Mouse (Mus musculus): ENCODE data around the gene Swap70. TPM values are rescaled to one million over a fixed set of nuclear protein-coding genes. Genes with fewer than 3 reads are reported as not detected.
A peak's percentile ranks its signal among the peaks of the same experiment; 100 is the strongest.

Gene Swap70
- polyA plus RNA-seq, 1 experiment, result 9.7 TPM

DNA sequence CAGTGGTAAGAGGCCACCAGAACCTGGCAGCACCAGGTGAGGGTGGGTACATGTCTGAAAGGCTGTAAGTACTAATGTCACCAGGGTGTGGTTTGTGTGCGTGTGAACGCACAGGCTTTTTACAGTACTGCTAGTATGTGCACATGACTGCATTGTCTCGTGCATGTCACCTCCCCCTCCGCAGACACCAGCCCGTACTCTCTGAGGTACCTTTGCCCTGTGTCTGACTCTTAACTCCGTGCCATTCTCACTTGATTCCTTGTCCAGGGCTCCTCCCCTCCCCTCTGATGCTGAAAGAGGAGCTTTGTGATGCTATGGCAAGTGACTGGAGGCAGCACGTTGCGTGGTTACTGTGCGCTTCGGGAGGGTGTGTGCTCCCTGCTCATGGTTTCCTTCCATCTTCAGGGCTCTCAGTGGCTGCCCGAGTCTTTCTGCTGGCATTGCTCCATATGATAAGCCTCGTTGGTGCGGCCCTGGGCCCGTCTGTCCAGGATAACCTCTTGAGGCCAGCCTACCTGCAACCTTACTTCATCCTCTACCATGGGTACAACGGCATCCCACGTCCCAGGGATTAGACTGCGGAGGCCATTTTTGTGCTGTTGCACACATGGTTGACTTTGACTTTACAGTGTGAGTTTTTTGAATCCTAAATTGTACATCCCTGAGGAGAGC, 77.4 kb downstream of the Swap70 start:
- WGBS, result 58% methylated on average over 17 of the region's 17 CpGs
- Histone ChIP-seq H3K27me3 (ENCODE audit: control insufficient read depth, insufficient read depth, low read length) (no peaks in the 10 kb centered on the region), H3K36me3 (ENCODE audit: control insufficient read depth, insufficient read depth, low read length) (no peaks in the 10 kb centered on the region), H3K4me3 (ENCODE audit: low read depth, low read length) (no peak overlapping the region), H3K4me1 (ENCODE audit: control insufficient read depth, insufficient read depth, insufficient read length, low read length) (peaks cover 33% of the 10 kb centered on the region), H3K27ac (ENCODE audit: insufficient read depth, low read depth, low read length) (peak overlapping the region; percentile 38; the same call in 1 of the 2 replicates)
- TF ChIP-seq POLR2A (IDR thresholded peaks at IDR 0.05; ENCODE audit: low read depth, low read length) (no peak), CTCF (IDR thresholded peaks at IDR 0.05; ENCODE audit: extremely low read depth, insufficient read length, insufficient replicate concordance, low read depth, low read length) (no peak)

DNA sequence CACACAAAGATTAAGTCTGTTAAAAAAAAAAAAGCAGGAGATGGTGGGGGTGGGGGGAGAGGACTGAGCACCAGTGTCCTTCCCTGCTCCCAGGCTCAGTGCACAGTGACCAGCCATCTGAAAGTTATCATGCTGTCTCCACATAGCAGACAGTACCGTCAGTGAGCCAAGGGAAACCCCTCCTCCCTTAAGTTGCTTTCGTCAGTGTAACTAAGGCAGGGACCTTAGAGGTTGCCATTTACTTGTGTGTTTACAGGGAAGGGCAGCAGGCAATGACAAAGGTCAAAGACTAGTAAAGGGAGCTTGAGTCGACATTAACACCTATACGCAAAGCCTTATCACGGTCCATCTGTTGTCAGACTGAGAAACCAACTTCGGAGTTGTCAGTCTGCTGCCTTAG, 81.4 kb downstream of the Swap70 start:
- peaks cover 36% of the 10 kb centered on the region for H3K4me1 ChIP-seq (ENCODE audit: control insufficient read depth, insufficient read depth, insufficient read length, low read length)
- TF ChIP-seq CTCF (IDR thresholded peaks at IDR 0.05; ENCODE audit: extremely low read depth, insufficient read length, insufficient replicate concordance, low read depth, low read length), result no peak
- TF ChIP-seq POLR2A (IDR thresholded peaks at IDR 0.05; ENCODE audit: low read depth, low read length), result no peak

DNA sequence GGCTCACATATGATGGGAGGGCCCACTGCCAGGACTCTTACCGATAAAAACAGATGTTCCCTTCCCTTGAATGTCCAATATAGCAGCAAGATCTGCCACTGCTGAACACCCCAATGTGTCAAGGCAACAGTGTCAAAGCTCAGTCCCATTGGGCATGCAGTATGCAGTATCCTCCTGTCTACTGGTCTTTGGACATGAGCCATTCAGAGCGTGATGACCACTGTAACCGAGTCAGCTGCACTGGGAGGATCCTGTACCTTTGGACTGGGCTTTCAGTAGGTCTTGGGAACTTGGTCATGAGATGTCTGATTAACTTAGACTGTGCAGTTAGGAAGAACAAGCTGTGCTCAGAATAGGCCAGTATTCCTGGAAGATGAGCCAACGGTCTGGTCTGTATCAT, 84.0 kb downstream of the Swap70 start:
- TF ChIP-seq CTCF (IDR thresholded peaks at IDR 0.05; ENCODE audit: extremely low read depth, insufficient read length, insufficient replicate concordance, low read depth, low read length) (no peak), POLR2A (IDR thresholded peaks at IDR 0.05; ENCODE audit: low read depth, low read length) (no peak)
- 75% methylated on average over 4 of the region's 4 CpGs for WGBS
- Histone ChIP-seq H3K27me3 (ENCODE audit: control insufficient read depth, insufficient read depth, low read length) (no peaks in the 10 kb centered on the region), H3K27ac (ENCODE audit: insufficient read depth, low read depth, low read length) (peak overlapping the region; percentile 47), H3K36me3 (ENCODE audit: control insufficient read depth, insufficient read depth, low read length) (peaks cover 8% of the 10 kb centered on the region; the same call in 1 of the 2 replicates), H3K4me1 (ENCODE audit: control insufficient read depth, insufficient read depth, insufficient read length, low read length) (peaks cover 25% of the 10 kb centered on the region; the same call in 1 of the 2 replicates), H3K4me3 (ENCODE audit: low read depth, low read length) (no peak overlapping the region)

More for the DNA sequence above, 81.4 kb downstream of the Swap70 start:
- Histone ChIP-seq H3K36me3 (ENCODE audit: control insufficient read depth, insufficient read depth, low read length) (no peaks in the 10 kb centered on the region), H3K27ac (ENCODE audit: insufficient read depth, low read depth, low read length) (peak overlapping the region; percentile 51; the same call in 1 of the 2 replicates), H3K27me3 (ENCODE audit: control insufficient read depth, insufficient read depth, low read length) (no peaks in the 10 kb centered on the region), H3K4me3 (ENCODE audit: low read depth, low read length) (no peak overlapping the region)
- 39% methylated on average over 6 of the region's 6 CpGs for WGBS

DNA sequence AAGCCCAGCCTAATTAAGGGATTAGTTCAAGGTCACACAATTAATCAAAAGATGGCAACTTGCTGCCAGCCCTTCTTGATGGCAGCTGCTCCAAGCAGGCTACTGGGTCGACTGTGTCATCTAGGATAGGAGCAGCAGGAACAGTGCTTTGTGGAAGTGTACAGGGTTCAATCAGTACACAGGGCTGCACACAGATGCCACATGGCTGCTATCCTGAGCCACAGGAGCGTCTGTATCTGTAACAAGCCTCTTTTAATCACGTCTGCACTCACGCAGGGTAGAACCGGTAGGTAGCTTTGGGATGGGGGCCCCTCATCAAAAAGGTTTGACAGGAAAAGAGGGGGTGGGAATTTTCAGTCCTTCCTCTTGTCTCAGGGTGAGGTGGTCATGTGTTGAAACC, 84.8 kb downstream of the Swap70 start:
- Histone ChIP-seq H3K4me3 (ENCODE audit: low read depth, low read length) (no peak overlapping the region), H3K27me3 (ENCODE audit: control insufficient read depth, insufficient read depth, low read length) (no peaks in the 10 kb centered on the region), H3K27ac (ENCODE audit: insufficient read depth, low read depth, low read length) (peak overlapping the region; percentile 27), H3K4me1 (ENCODE audit: control insufficient read depth, insufficient read depth, insufficient read length, low read length) (peaks cover 25% of the 10 kb centered on the region; the same call in 1 of the 2 replicates), H3K36me3 (ENCODE audit: control insufficient read depth, insufficient read depth, low read length) (peaks cover 10% of the 10 kb centered on the region; the same call in 1 of the 2 replicates)
- no peak for TF ChIP-seq CTCF (IDR thresholded peaks at IDR 0.05; ENCODE audit: extremely low read depth, insufficient read length, insufficient replicate concordance, low read depth, low read length)
- 74% methylated on average over 5 of the region's 5 CpGs for WGBS

DNA sequence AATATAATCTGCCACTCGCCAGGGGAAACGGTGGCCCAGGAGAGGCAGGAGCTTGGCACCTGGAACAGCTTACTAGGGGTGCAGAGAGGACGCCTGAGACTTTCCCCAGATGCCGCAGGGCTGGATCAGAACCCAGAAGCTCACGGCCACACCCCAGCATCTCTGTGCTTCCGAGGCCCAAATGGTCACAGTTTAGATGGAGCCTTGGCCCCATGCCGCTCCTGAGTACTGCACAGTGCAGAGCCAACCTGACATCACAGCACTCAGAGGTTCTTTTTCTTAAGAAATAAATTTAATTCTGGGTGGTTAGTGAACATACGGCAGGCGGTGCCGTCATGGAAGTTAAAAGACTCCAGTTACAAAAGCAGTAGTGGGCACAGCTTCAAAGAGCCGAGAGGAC, 86.2 kb downstream of the Swap70 start:
- no peaks in the 10 kb centered on the region for H3K27me3 ChIP-seq (ENCODE audit: control insufficient read depth, insufficient read depth, low read length)
- WGBS, result 89% methylated on average over 11 of the region's 11 CpGs
- TF ChIP-seq CTCF (IDR thresholded peaks at IDR 0.05; ENCODE audit: extremely low read depth, insufficient read length, insufficient replicate concordance, low read depth, low read length), result no peak
- TF ChIP-seq POLR2A (IDR thresholded peaks at IDR 0.05; ENCODE audit: low read depth, low read length), result no peak
- H3K36me3 ChIP-seq (ENCODE audit: control insufficient read depth, insufficient read depth, low read length), result peaks cover 24% of the 10 kb centered on the region
- no peak overlapping the region for H3K27ac ChIP-seq (ENCODE audit: insufficient read depth, low read depth, low read length)
- H3K4me1 ChIP-seq (ENCODE audit: control insufficient read depth, insufficient read depth, insufficient read length, low read length), result peaks cover 12% of the 10 kb centered on the region; the same call in 1 of the 2 replicates
- H3K4me3 ChIP-seq (ENCODE audit: low read depth, low read length), result no peak overlapping the region

DNA sequence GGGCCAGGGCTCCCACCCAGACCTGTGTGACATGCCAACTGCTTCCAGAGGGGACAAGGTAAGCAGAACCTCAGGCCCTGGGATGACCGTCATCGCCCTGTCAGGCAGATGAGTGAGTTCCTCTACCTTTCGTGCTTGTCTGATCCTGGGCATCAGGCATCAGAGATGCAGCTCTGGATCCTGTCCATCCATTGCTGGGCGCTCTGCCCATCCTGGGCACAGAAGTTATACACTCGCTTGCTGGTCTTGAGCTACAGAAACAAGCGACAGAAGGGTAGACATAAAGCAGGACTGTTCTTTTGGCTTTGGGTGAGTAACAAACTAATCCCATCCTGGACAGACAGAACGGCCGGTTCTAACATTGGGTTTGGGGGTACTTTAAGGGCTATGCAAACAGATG, 87.7 kb downstream of the Swap70 start:
- H3K36me3 ChIP-seq (ENCODE audit: control insufficient read depth, insufficient read depth, low read length), result peaks cover 33% of the 10 kb centered on the region
- no peak overlapping the region for H3K27ac ChIP-seq (ENCODE audit: insufficient read depth, low read depth, low read length)
- H3K4me1 ChIP-seq (ENCODE audit: control insufficient read depth, insufficient read depth, insufficient read length, low read length), result peaks cover 4% of the 10 kb centered on the region; the same call in 1 of the 2 replicates
- no peaks in the 10 kb centered on the region for H3K27me3 ChIP-seq (ENCODE audit: control insufficient read depth, insufficient read depth, low read length)
- TF ChIP-seq CTCF (IDR thresholded peaks at IDR 0.05; ENCODE audit: extremely low read depth, insufficient read length, insufficient replicate concordance, low read depth, low read length), result no peak
- TF ChIP-seq POLR2A (IDR thresholded peaks at IDR 0.05; ENCODE audit: low read depth, low read length), result no peak
- no peak overlapping the region for H3K4me3 ChIP-seq (ENCODE audit: low read depth, low read length)
- WGBS, result 92% methylated on average over 8 of the region's 8 CpGs

DNA sequence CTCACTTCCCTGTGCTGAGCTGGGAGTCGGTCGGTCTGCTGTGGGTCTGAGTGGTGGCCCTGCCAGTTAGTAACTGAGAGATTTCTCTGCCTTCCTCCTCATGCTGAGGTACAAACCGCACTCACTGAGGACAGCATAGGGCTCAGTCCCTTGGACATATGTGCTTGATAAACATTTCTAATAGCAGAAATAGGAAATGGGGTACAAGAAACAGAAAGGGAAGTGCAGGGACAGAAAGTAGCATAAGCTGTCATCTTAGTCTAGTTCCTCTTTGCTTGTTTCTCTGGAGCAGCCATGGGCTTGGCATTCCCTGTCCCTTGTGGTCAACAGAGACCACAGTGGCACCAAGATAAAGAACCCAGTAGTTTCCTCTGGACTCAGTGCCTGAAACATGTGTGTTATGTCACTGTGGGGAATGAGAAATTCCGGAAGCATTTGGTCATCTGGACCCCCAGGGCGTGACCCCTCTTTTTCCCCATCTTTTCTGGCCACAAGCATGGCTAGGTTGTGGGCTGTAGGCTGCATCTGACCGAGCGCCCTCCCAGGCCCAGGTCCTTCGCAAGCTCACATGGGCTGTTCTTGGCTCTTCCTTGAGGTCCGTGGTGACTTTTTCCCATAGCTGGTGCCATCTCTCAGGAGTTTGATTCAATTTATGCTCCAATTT, 92.0 kb downstream of the Swap70 start:
- peaks cover 41% of the 10 kb centered on the region for H3K36me3 ChIP-seq (ENCODE audit: control insufficient read depth, insufficient read depth, low read length)
- TF ChIP-seq CTCF (IDR thresholded peaks at IDR 0.05; ENCODE audit: extremely low read depth, insufficient read length, insufficient replicate concordance, low read depth, low read length) (no peak), POLR2A (IDR thresholded peaks at IDR 0.05; ENCODE audit: low read depth, low read length) (no peak)
- H3K27ac ChIP-seq (ENCODE audit: insufficient read depth, low read depth, low read length), result no peak overlapping the region
- H3K4me1 ChIP-seq (ENCODE audit: control insufficient read depth, insufficient read depth, insufficient read length, low read length), result no peaks in the 10 kb centered on the region
- H3K27me3 ChIP-seq (ENCODE audit: control insufficient read depth, insufficient read depth, low read length), result no peaks in the 10 kb centered on the region
- H3K4me3 ChIP-seq (ENCODE audit: low read depth, low read length), result no peak overlapping the region
- 84% methylated on average over 9 of the region's 9 CpGs for WGBS

Measured in small intestine, adult 2 months (tissue).